Mouse (Mus musculus): ENCODE data around the gene Supt20. TPM values are rescaled to one million over a fixed set of nuclear protein-coding genes. Genes with fewer than 3 reads are reported as not detected.

Gene Supt20
- 10 to 100 TPM in 1 of 2 experiments, 1 to 10 TPM in 1; 9.5 to 13.3 TPM for total RNA-seq (2021)
- long read RNA-seq, experiment 1, partial matches to known transcripts: 4 of 14 reads
- long read RNA-seq, experiment 1, other reads (novel, unspliced or antisense): 10 of 14 reads
- long read RNA-seq, experiment 2, partial matches to known transcripts: 3 of 16 reads
- long read RNA-seq, experiment 2, other reads (novel, unspliced or antisense): 13 of 16 reads

GRCm38 (mm10) chr3:54692202-54693055 is at the start of gene Supt20:
TSS of gene Supt20 (plus strand) at chr3:54692807.
- DNase-seq (ENCODE audit: low spot score): peak; percentile 91

GRCm38 (mm10) chr3:54642851-54643250 is 49.8 kb upstream of the Supt20 start:
- no peak for DNase-seq (ENCODE audit: low spot score)

GRCm38 (mm10) chr3:54647583-54647982 is 45.0 kb upstream of the Supt20 start:
- DNase-seq (ENCODE audit: low spot score): peak; percentile 50

GRCm38 (mm10) chr3:54651576-54651975 is 41.0 kb upstream of the Supt20 start:
- no peak for DNase-seq (ENCODE audit: low spot score)

GRCm38 (mm10) chr3:54654169-54654568 is 38.4 kb upstream of the Supt20 start:
- DNase-seq (ENCODE audit: low spot score): no peak

GRCm38 (mm10) chr3:54657090-54657489 is 35.5 kb upstream of the Supt20 start:
- no peak for DNase-seq (ENCODE audit: low spot score)

GRCm38 (mm10) chr3:54657888-54658626 is 34.5 kb upstream of the Supt20 start:
- no peak for DNase-seq (ENCODE audit: low spot score)

GRCm38 (mm10) chr3:54659736-54660135 is 32.9 kb upstream of the Supt20 start:
- DNase-seq (ENCODE audit: low spot score): no peak

GRCm38 (mm10) chr3:54662411-54662810 is 30.2 kb upstream of the Supt20 start:
- no peak for DNase-seq (ENCODE audit: low spot score)

GRCm38 (mm10) chr3:54668141-54668540 is 24.5 kb upstream of the Supt20 start:
- DNase-seq (ENCODE audit: low spot score): no peak

GRCm38 (mm10) chr3:54668722-54669121 is 23.9 kb upstream of the Supt20 start:
- DNase-seq (ENCODE audit: low spot score): no peak

- DNase-seq (ENCODE audit: low spot score): no peak
These were observed 23.0 kb upstream of the Supt20 start for GRCm38 (mm10) chr3:54669559-54669958.

- DNase-seq (ENCODE audit: low spot score): no peak
These were observed 20.5 kb upstream of the Supt20 start for GRCm38 (mm10) chr3:54672111-54672510.

GRCm38 (mm10) chr3:54672557-54673529 is 19.8 kb upstream of the Supt20 start:
- peak; percentile 19 for DNase-seq (ENCODE audit: low spot score)

- DNase-seq (ENCODE audit: low spot score): no peak
These were observed 15.8 kb upstream of the Supt20 start for GRCm38 (mm10) chr3:54676818-54677217.

- DNase-seq (ENCODE audit: low spot score): no peak
These were observed 11.1 kb upstream of the Supt20 start for GRCm38 (mm10) chr3:54681310-54682204.

- DNase-seq (ENCODE audit: low spot score): no peak
These were observed 7.4 kb upstream of the Supt20 start for GRCm38 (mm10) chr3:54685202-54685601.

- no peak for DNase-seq (ENCODE audit: low spot score)
These were observed 5.4 kb upstream of the Supt20 start for GRCm38 (mm10) chr3:54687245-54687644.

GRCm38 (mm10) chr3:54689091-54689490 is 3.5 kb upstream of the Supt20 start:
- DNase-seq (ENCODE audit: low spot score): no peak

GRCm38 (mm10) chr3:54693056-54693415 is 429 bp downstream of the Supt20 start:
- DNase-seq (ENCODE audit: low spot score): no peak
